In the genomic region with DNA sequence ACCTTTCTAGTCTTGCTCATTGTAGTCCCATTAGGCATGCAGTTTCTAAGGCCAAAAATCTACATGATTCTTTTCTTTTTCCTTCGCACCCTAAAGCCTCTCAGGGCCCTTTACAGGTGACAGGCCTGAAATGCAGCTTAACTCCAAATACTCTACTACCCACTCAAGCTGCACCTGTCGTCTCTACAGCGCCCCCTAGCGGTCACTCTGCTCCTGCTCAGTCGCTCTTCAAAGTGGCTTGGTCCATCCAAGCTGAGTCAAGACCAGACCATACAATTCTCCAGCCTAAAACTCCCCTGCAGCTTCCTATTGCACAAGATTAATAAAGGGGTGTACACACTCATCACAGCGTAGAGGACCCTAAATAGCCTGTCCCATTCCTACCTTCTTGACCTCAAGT, we compare ENCODE assay signal across 8 mouse cellular contexts. TPM values are rescaled to one million over a fixed set of nuclear protein-coding genes. Genes with fewer than 3 reads are reported as not detected.
DNase-seq lines count a peak whose midpoint lies in the region; ATAC-seq lines count a peak whose summit lies in the region.

No protein-coding gene starts in this region.

- peak; percentile 53 for DNase-seq in forebrain, embryonic 14.5 days (ENCODE audit: low spot score)
- peak; percentile 69 for DNase-seq in 3T3-L1 (ENCODE audit: low read depth, low spot score)
- peak; percentile 60 for DNase-seq in adipocyte (ENCODE audit: low spot score)
- peak; percentile 77 for DNase-seq in embryo, embryonic 10 days (ENCODE audit: low spot score)
- peak; percentile 29 for DNase-seq in large intestine, adult 2 months (ENCODE audit: low read depth, low spot score)
- peak; percentile 38 to 87 for DNase-seq in spleen, postnatal 4 days (ENCODE audit: low spot score in 2 of 2)

- H3K27ac ChIP-seq in forebrain, embryonic 14.5 days (ENCODE audit: low read depth, low read length), result no peak overlapping the region
- no peak overlapping the region for H3K27ac ChIP-seq in forebrain, embryonic 15.5 days (replicated peaks)

- H3K4me1 ChIP-seq in forebrain, embryonic 14.5 days (ENCODE audit: control insufficient read depth, insufficient read depth, low read length), result peaks cover 7% of the 10 kb centered on the region; the same call in 1 of the 2 replicates
- peaks cover 16% of the 10 kb centered on the region for H3K4me1 ChIP-seq in forebrain, embryonic 15.5 days

- H3K27me3 ChIP-seq in forebrain, embryonic 14.5 days (replicated peaks; ENCODE audit: control insufficient read depth, insufficient read depth, low read length), result no peaks in the 10 kb centered on the region
- no peaks in the 10 kb centered on the region for H3K27me3 ChIP-seq in forebrain, embryonic 15.5 days

- H3K9me3 ChIP-seq in forebrain, embryonic 14.5 days (replicated peaks; ENCODE audit: control insufficient read depth, low read length), result no peaks in the 10 kb centered on the region
- no peaks in the 10 kb centered on the region for H3K9me3 ChIP-seq in forebrain, embryonic 15.5 days

- no peak for ATAC-seq in forebrain, embryonic 14.5 days
- no peak for ATAC-seq in forebrain, embryonic 15.5 days (replicated peaks)
- ATAC-seq in megakaryocyte progenitor cell, adult 5-6 weeks (replicated peaks; ENCODE audit: poor library complexity), result peak; percentile 50

- H3K36me3 ChIP-seq in forebrain, embryonic 14.5 days (ENCODE audit: control insufficient read depth, insufficient read depth, low read length), result 0 out of 2 replicates have a peak, but pooled peaks cover 10% of the 10 kb centered on the region
- 0 out of 2 replicates have a peak, but pooled peaks cover 4% of the 10 kb centered on the region for H3K36me3 ChIP-seq in forebrain, embryonic 15.5 days

- no peak overlapping the region for H3K4me2 ChIP-seq in forebrain, embryonic 14.5 days (ENCODE audit: low read length)
- H3K4me2 ChIP-seq in forebrain, embryonic 15.5 days (replicated peaks), result no peak overlapping the region

- WGBS in forebrain, embryonic 14.5 days, result 31% methylated on average over 6 of the region's 6 CpGs
- WGBS in forebrain, embryonic 15.5 days, result 33% methylated on average over 6 of the region's 6 CpGs
- 37% methylated on average over 6 of the region's 6 CpGs for WGBS in large intestine, adult 2 months

- no peak overlapping the region for H3K4me3 ChIP-seq in forebrain, embryonic 14.5 days (ENCODE audit: low read depth, low read length)
- H3K4me3 ChIP-seq in forebrain, embryonic 15.5 days, result no peak overlapping the region

- no peak overlapping the region for H3K9ac ChIP-seq in forebrain, embryonic 14.5 days (ENCODE audit: low read length)
- no peak overlapping the region for H3K9ac ChIP-seq in forebrain, embryonic 15.5 days (replicated peaks)

RNA-seq across cellular contexts. Expression of gene Sec22a, which starts 3.1 kb away (rescaled TPM):
- 47.7 and 49.4 TPM in 2 replicates for polyA plus RNA-seq in forebrain, embryonic 14.5 days (2014; fragmentation: Nextera tagmentation; extraction: Ambion mirVana)
- polyA plus RNA-seq in forebrain, embryonic 15.5 days (2015; fragmentation: Nextera tagmentation; extraction: Ambion mirVana), result 42.5 and 47.2 TPM in 2 replicates
- 25.7 and 26.1 TPM in 2 replicates for polyA plus RNA-seq in large intestine, adult 2 months (2012; rRNA removed)
- total RNA-seq in megakaryocyte progenitor cell, adult 5-6 weeks (2015), result 12.4 and 19.4 TPM in 2 replicates
- 6.2 and 13.3 TPM in 2 replicates for total RNA-seq in megakaryocyte progenitor cell, adult 5-6 weeks (2017)
